Mouse (Mus musculus) heart, postnatal 36 days (tissue): ENCODE data around the gene Atp6v1g2. TPM values are rescaled to one million over a fixed set of nuclear protein-coding genes. Genes with fewer than 3 reads are reported as not detected.
A peak's percentile ranks its signal among the peaks of the same experiment; 100 is the strongest.

Source experiments
- DNase-seq, 2 experiments: peaks; one replicate each; pipeline ENCODE4 v3.0.0; 2021 to 2022
- intact Hi-C: fragments of 180-260 bp; cut with DNase I; formaldehyde crosslinking; loops from one replicate; pipeline ENCODE4 v1.15.1; 2025
- microRNA-seq, 2 experiments: library from miRNA; unstranded; fragments of <30 nt; microRNA quantifications; one replicate each; pipeline ENCODE4 v1.2.0; 2021; ENCODE audit warnings: borderline number of aligned reads in 2 of 2
- total RNA-seq, 2 experiments: library from RNA; stranded (reverse); gene quantifications; 2 replicates each; pipeline ENCODE4 v1.2.3; 2021

The Atp6v1g2 gene
- total RNA-seq, 2 experiments from 2014 or later, result 2.0 to 2.6 TPM

- intact Hi-C loops, result loop anchor here (1.0 to 2.0 kb wide), 2 partner anchors 1275 to 1309 kb away; no protein-coding TSS in a partner anchor
- DNase-seq, result peak; percentile 39 to 43
These were observed 36.3 kb downstream of the Atp6v1g2 start for GRCm38 (mm10) chr17:35269653-35270347.

- intact Hi-C loops, result no loop called here
These were observed 38.8 kb downstream of the Atp6v1g2 start for GRCm38 (mm10) chr17:35272249-35272648.

GRCm38 (mm10) chr17:35274770-35275169 lies 41.3 kb downstream of the Atp6v1g2 start:
- intact Hi-C loops, result loop anchor here (1.0 kb wide), 2 partner anchors 16 to 1304 kb away; no protein-coding TSS in a partner anchor
- peak; percentile 90 to 97 for DNase-seq

More at GRCm38 (mm10) chr17:35272249-35272648, 38.8 kb downstream of the Atp6v1g2 start:
- no peak for DNase-seq

- intact Hi-C loops, result no loop called here
- no peak for DNase-seq
These were observed 42.9 kb downstream of the Atp6v1g2 start for GRCm38 (mm10) chr17:35276304-35276864.

- intact Hi-C loops, result no loop called here
- DNase-seq, result no peak
These were observed 44.6 kb downstream of the Atp6v1g2 start for GRCm38 (mm10) chr17:35278049-35278448.

GRCm38 (mm10) chr17:35278957-35279688 lies 45.7 kb downstream of the Atp6v1g2 start:
- no peak for DNase-seq
- intact Hi-C loops, result no loop called here

DNA sequence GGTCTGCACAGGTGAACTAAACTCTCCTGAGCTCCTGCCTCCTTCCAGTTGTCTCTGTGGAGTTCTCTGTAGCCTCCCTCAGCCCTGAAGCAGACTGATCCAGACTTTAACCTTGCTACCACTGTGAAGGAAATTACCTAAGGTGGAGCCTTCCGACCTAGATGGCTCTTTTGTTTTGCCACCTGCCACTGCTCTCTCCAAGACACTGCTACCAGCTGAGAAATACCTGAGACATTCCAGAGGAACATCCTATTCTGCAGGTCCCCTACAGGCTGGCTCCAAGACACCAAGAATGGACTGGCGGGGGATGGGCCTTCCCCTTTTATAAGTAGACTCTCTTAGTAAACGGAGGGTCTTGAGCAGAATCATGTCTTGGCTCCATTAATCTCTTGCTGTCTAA lies 46.8 kb downstream of the Atp6v1g2 start:
- intact Hi-C loops, result no loop called here
- DNase-seq, result no peak

GRCm38 (mm10) chr17:35285431-35285830 lies 52.0 kb downstream of the Atp6v1g2 start:
- DNase-seq, result no peak
- intact Hi-C loops, result no loop called here

Small RNA genes within 50 kb of the gene (microRNA-seq; reads per million reads assigned to microRNA genes)
- gene Mir6973a, result 0 reads per million in 2 experiments
- gene Mir6974, result 0 reads per million in 2 experiments
- gene Mir6975, result 0.72 to 1.3 reads per million in 2 experiments
- gene Mir8094, result 0 to 0.72 reads per million in 2 experiments

Other genes with a start within 250 kb of the Atp6v1g2 start
- gene Vars, start 232.7 kb upstream of the Atp6v1g2 start, total RNA-seq, result 10 to 100 TPM; 26.7 to 27.4 TPM
- 1 to 10 TPM; 8.4 to 9.3 TPM for gene Vwa7, start 217.1 kb upstream of the Atp6v1g2 start, total RNA-seq
- not detected for gene Sapcd1, start 205.6 kb upstream of the Atp6v1g2 start, total RNA-seq
- under 1 TPM; 0.25 to 0.70 TPM for gene Msh5, start 186.9 kb upstream of the Atp6v1g2 start, total RNA-seq
- 10 to 100 TPM; 41.7 to 44.0 TPM for gene Clic1, start 183.7 kb upstream of the Atp6v1g2 start, total RNA-seq
- 10 to 100 TPM; 27.5 to 27.6 TPM for gene Ddah2, start 174.6 kb upstream of the Atp6v1g2 start, total RNA-seq
- under 1 TPM in 1 of 2 experiments, not detected in 1; 0.56 TPM for gene Ly6g6c, start 168.3 kb upstream of the Atp6v1g2 start, total RNA-seq
- under 1 TPM; 0.42 to 0.49 TPM for gene Mpig6b, start 167.5 kb upstream of the Atp6v1g2 start, total RNA-seq
- gene Ly6g6e, start 156.8 kb upstream of the Atp6v1g2 start, total RNA-seq, result not detected
- under 1 TPM; 0.70 to 0.80 TPM for gene Ly6g6d, start 155.6 kb upstream of the Atp6v1g2 start, total RNA-seq
- gene Ly6g6f, start 148.1 kb upstream of the Atp6v1g2 start, total RNA-seq, result not detected
- 10 to 100 TPM; 54.6 to 61.1 TPM for gene Abhd16a, start 144.4 kb upstream of the Atp6v1g2 start, total RNA-seq
- gene Ly6g5c, start 125.4 kb upstream of the Atp6v1g2 start, total RNA-seq, result not detected
- gene Ly6g5b, start 118.2 kb upstream of the Atp6v1g2 start, total RNA-seq, result not detected
- gene Gpank1, start 112.2 kb upstream of the Atp6v1g2 start, total RNA-seq, result 1 to 10 TPM; 8.0 to 9.6 TPM
- 100 to 1,000 TPM; 163 to 164 TPM for gene Csnk2b, start 111.6 kb upstream of the Atp6v1g2 start, total RNA-seq
- gene D17H6S53E, start 107.3 kb upstream of the Atp6v1g2 start, total RNA-seq, result 10 to 100 TPM; 25.7 to 26.4 TPM
- gene Apom, start 101.6 kb upstream of the Atp6v1g2 start, total RNA-seq, result not detected
- gene Bag6, start 98.5 kb upstream of the Atp6v1g2 start, total RNA-seq, result 100 to 1,000 TPM; 243 to 268 TPM
- 100 to 1,000 TPM; 122 to 127 TPM for gene Prrc2a, start 68.8 kb upstream of the Atp6v1g2 start, total RNA-seq
- gene Aif1, start 57.6 kb upstream of the Atp6v1g2 start, total RNA-seq, result 1 to 10 TPM; 2.0 to 6.2 TPM
- 1 to 10 TPM; 3.3 to 3.7 TPM for gene Lst1, start 45.2 kb upstream of the Atp6v1g2 start, total RNA-seq
- 1 to 10 TPM; 1.0 to 1.6 TPM for gene Ltb, start 39.2 kb upstream of the Atp6v1g2 start, total RNA-seq
- gene Tnf, start 31.7 kb upstream of the Atp6v1g2 start, total RNA-seq, result under 1 TPM; 0.53 to 0.57 TPM
- under 1 TPM in 1 of 2 experiments, not detected in 1; 0.19 TPM for gene Lta, start 28.3 kb upstream of the Atp6v1g2 start, total RNA-seq
- gene Gm16181, start 12.8 kb upstream of the Atp6v1g2 start, total RNA-seq, result not detected
- 1 to 10 TPM; 8.0 to 8.5 TPM for gene Nfkbil1, start 2.1 kb downstream of the Atp6v1g2 start, total RNA-seq
- gene Ddx39b, start 8.1 kb downstream of the Atp6v1g2 start, total RNA-seq, result 10 to 100 TPM; 83.3 to 97.3 TPM
- 100 to 1,000 TPM in 1 of 2 experiments, 10 to 100 TPM in 1; 87.6 to 133 TPM for gene H2-D1, start 29.1 kb downstream of the Atp6v1g2 start, total RNA-seq
- 1 to 10 TPM; 1.1 to 1.4 TPM for gene H2-Q1, start 86.7 kb downstream of the Atp6v1g2 start, total RNA-seq
- 1 to 10 TPM in 1 of 2 experiments, under 1 TPM in 1; 0.64 to 1.4 TPM for gene H2-Q2, start 108.6 kb downstream of the Atp6v1g2 start, total RNA-seq
- gene H2-Q4, start 146.0 kb downstream of the Atp6v1g2 start, total RNA-seq, result 10 to 100 TPM; 10.1 to 13.8 TPM
- 1 to 10 TPM in 1 of 2 experiments, under 1 TPM in 1; 0.78 to 1.6 TPM for gene H2-Q6, start 191.2 kb downstream of the Atp6v1g2 start, total RNA-seq
- gene H2-Q7, start 205.5 kb downstream of the Atp6v1g2 start, total RNA-seq, result 1 to 10 TPM in 1 of 2 experiments, under 1 TPM in 1; 0.94 to 2.1 TPM
- gene H2-Q10, start 236.4 kb downstream of the Atp6v1g2 start, total RNA-seq, result under 1 TPM; 0.19 to 0.33 TPM